Mouse (Mus musculus) MEL (cell line): ENCODE results near the gene Ppm1m. TPM values are rescaled to one million over a fixed set of nuclear protein-coding genes. Genes with fewer than 3 reads are reported as not detected.

Experiments used
- DNase-seq: peaks from one replicate; pipeline ENCODE4 v3.0.0; 2011; ENCODE audit warnings: low read depth, low spot score
- H3K27ac ChIP-seq: 2 replicates; pipeline ENCODE4 v1.5.1; 2012; ENCODE audit warnings: low read depth, mild to moderate bottlenecking, control low read depth, low read length, moderate library complexity; ENCODE audit not compliant: control insufficient read depth
- H3K27me3 ChIP-seq, 2 experiments: fragments of 150-350 bp in 1 of 2; sonication (generic) in 1 of 2; 2 replicates each; pipeline ENCODE4 v1.6.1; 2012; ENCODE audit warnings: low read length in 2 of 2, mild to moderate bottlenecking in 2 of 2, improper control_type of control experiment in 1 of 2, moderate library complexity in 1 of 2; ENCODE audit not compliant: insufficient read depth in 2 of 2, control insufficient read depth in 1 of 2
- H3K36me3 ChIP-seq, 2 experiments: 2 replicates each; pipeline ENCODE4 v1.6.1; 2012 to 2014; ENCODE audit warnings: low read length in 2 of 2, improper control_type of control experiment in 1 of 2, inconsistent platforms in 1 of 2, mild to moderate bottlenecking in 1 of 2; ENCODE audit not compliant: insufficient read depth in 2 of 2, control insufficient read depth in 1 of 2
- H3K4me1 ChIP-seq, 2 experiments: fragments of 150-350 bp in 1 of 2; sonication (generic) in 1 of 2; 2 replicates each; pipeline ENCODE4 v1.6.1; 2012; ENCODE audit warnings: low read length in 2 of 2, improper control_type of control experiment in 1 of 2, mild to moderate bottlenecking in 1 of 2; ENCODE audit not compliant: insufficient read depth in 2 of 2, control insufficient read depth in 1 of 2
- H3K4me3 ChIP-seq, 2 experiments: fragments of 150-350 bp in 1 of 2; sonication (generic) in 1 of 2; 2 replicates each; pipeline ENCODE4 v1.5.1; 2012; ENCODE audit warnings: low read depth in 2 of 2, low read length in 2 of 2, mild to moderate bottlenecking in 2 of 2, moderate library complexity in 2 of 2, control low read depth in 1 of 2, improper control_type of control experiment in 1 of 2; ENCODE audit not compliant: control insufficient read depth in 1 of 2, insufficient read depth in 1 of 2
- H3K79me2 ChIP-seq: 2 replicates; pipeline ENCODE4 v1.6.1; 2012; ENCODE audit warnings: mild to moderate bottlenecking, low read length, moderate library complexity; ENCODE audit not compliant: control insufficient read depth, poor library complexity, insufficient read depth
- H3K9ac ChIP-seq: 2 replicates; pipeline ENCODE4 v1.6.1; 2012; ENCODE audit warnings: low read depth, mild to moderate bottlenecking, control low read depth, low read length, moderate library complexity; ENCODE audit not compliant: control insufficient read depth, poor library complexity, severe bottlenecking
- H3K9me3 ChIP-seq: fragments of 150-350 bp; sonication (generic); replicated peaks from 2 replicates; pipeline ENCODE4 v1.6.1; 2012; ENCODE audit warnings: mild to moderate bottlenecking, low read length, improper control_type of control experiment, moderate library complexity; ENCODE audit not compliant: insufficient read depth
- BHLHE40 ChIP-seq: IDR thresholded peaks from 2 replicates; pipeline ENCODE4 v1.6.1; 2012; ENCODE audit warnings: low read depth, mild to moderate bottlenecking, inconsistent platforms, low read length, improper control_type of control experiment, borderline replicate concordance
- CHD1 ChIP-seq: IDR thresholded peaks from 2 replicates; pipeline ENCODE4 v1.6.1; 2012; ENCODE audit warnings: low read depth, mild to moderate bottlenecking, inconsistent platforms, low read length, improper control_type of control experiment
- CHD2 ChIP-seq: IDR thresholded peaks from 2 replicates; pipeline ENCODE4 v1.6.1; 2011; ENCODE audit warnings: low read length, improper control_type of control experiment
- CTCF ChIP-seq, 3 experiments: IDR thresholded peaks in 2 of 3; conservative IDR thresholded peaks in 1 of 3; 2 replicates each; pipeline ENCODE4 v1.5.1; 2011 to 2012; ENCODE audit warnings: low read length in 3 of 3, low read depth in 2 of 3, mild to moderate bottlenecking in 2 of 3, improper control_type of control experiment in 1 of 3, inconsistent platforms in 1 of 3, mixed read lengths in 1 of 3, moderate library complexity in 1 of 3; ENCODE audit not compliant: control insufficient read depth in 1 of 3, insufficient read depth in 1 of 3, poor library complexity in 1 of 3, severe bottlenecking in 1 of 3
- E2F4 ChIP-seq: IDR thresholded peaks from 2 replicates; pipeline ENCODE4 v1.6.1; 2011; ENCODE audit warnings: low read depth, low read length, improper control_type of control experiment, borderline replicate concordance
- ELF1 ChIP-seq: IDR thresholded peaks from 2 replicates; pipeline ENCODE4 v1.6.1; 2014; ENCODE audit warnings: low read depth, mild to moderate bottlenecking, inconsistent platforms, low read length, improper control_type of control experiment, moderate library complexity
- EP300 ChIP-seq, 2 experiments: IDR thresholded peaks; 2 replicates each; pipeline ENCODE4 v1.6.1; 2011; ENCODE audit warnings: improper control_type of control experiment in 2 of 2, low read length in 2 of 2, low read depth in 1 of 2, mild to moderate bottlenecking in 1 of 2
- ETS1 ChIP-seq: IDR thresholded peaks from 2 replicates; pipeline ENCODE4 v1.6.1; 2012; ENCODE audit warnings: low read depth, mild to moderate bottlenecking, inconsistent platforms, low read length, improper control_type of control experiment, moderate library complexity
- GABPA ChIP-seq: IDR thresholded peaks from 2 replicates; pipeline ENCODE4 v1.6.1; 2012; ENCODE audit warnings: low read depth, mild to moderate bottlenecking, inconsistent platforms, low read length, improper control_type of control experiment, moderate library complexity
- GATA1 ChIP-seq: IDR thresholded peaks from 2 replicates; pipeline ENCODE4 v1.6.1; 2011; ENCODE audit warnings: low read depth, low read length, improper control_type of control experiment
- JUND ChIP-seq: IDR thresholded peaks from 2 replicates; pipeline ENCODE4 v1.6.1; 2011; ENCODE audit warnings: low read depth, mild to moderate bottlenecking, improper control_type of control experiment, low read length
- KAT2A ChIP-seq: conservative IDR thresholded peaks from 2 replicates; pipeline ENCODE4 v1.6.1; 2012; ENCODE audit warnings: low read depth, low read length, improper control_type of control experiment, inconsistent platforms
- MAFK ChIP-seq: IDR thresholded peaks from 2 replicates; pipeline ENCODE4 v1.6.1; 2011; ENCODE audit warnings: low read depth, mild to moderate bottlenecking, low read length, improper control_type of control experiment, borderline replicate concordance
- MAZ ChIP-seq: IDR thresholded peaks from 2 replicates; pipeline ENCODE4 v1.6.1; 2012; ENCODE audit warnings: low read depth, mild to moderate bottlenecking, inconsistent platforms, low read length, improper control_type of control experiment
- MXI1 ChIP-seq: IDR thresholded peaks from 2 replicates; pipeline ENCODE4 v1.6.1; 2011; ENCODE audit warnings: mild to moderate bottlenecking, low read depth, low read length, improper control_type of control experiment
- MYB ChIP-seq: IDR thresholded peaks from 2 replicates; pipeline ENCODE4 v1.6.1; 2011; ENCODE audit warnings: mild to moderate bottlenecking, low read depth, low read length, improper control_type of control experiment
- MYC ChIP-seq: IDR thresholded peaks from 2 replicates; pipeline ENCODE4 v1.6.1; 2011; ENCODE audit warnings: low read depth, mild to moderate bottlenecking, low read length, improper control_type of control experiment, moderate library complexity
- NELFE ChIP-seq: IDR thresholded peaks from 2 replicates; pipeline ENCODE4 v1.6.1; 2011; ENCODE audit warnings: low read depth, low read length, improper control_type of control experiment
- NRF1 ChIP-seq: IDR thresholded peaks from 2 replicates; pipeline ENCODE4 v1.6.1; 2014; ENCODE audit warnings: low read depth, mild to moderate bottlenecking, inconsistent platforms, low read length, improper control_type of control experiment, moderate library complexity; ENCODE audit not compliant: poor library complexity, insufficient read depth, severe bottlenecking
- POLR2A ChIP-seq, 2 experiments: IDR thresholded peaks; 2 replicates each; pipeline ENCODE4 v1.6.1; 2011 to 2012; ENCODE audit warnings: low read length in 2 of 2, mild to moderate bottlenecking in 2 of 2, control low read depth in 1 of 2, improper control_type of control experiment in 1 of 2, low read depth in 1 of 2, moderate library complexity in 1 of 2; ENCODE audit not compliant: control insufficient read depth in 1 of 2, insufficient read depth in 1 of 2, poor library complexity in 1 of 2
- POLR2AphosphoS5 ChIP-seq: IDR thresholded peaks from 2 replicates; pipeline ENCODE4 v1.6.1; 2012; ENCODE audit warnings: low read depth, borderline replicate concordance, mild to moderate bottlenecking, inconsistent platforms, low read length, moderate library complexity, mixed read lengths
- RAD21 ChIP-seq: IDR thresholded peaks from 2 replicates; pipeline ENCODE4 v1.6.1; 2011; ENCODE audit warnings: mild to moderate bottlenecking, low read depth, low read length, improper control_type of control experiment
- SIN3A ChIP-seq: IDR thresholded peaks from 2 replicates; pipeline ENCODE4 v1.6.1; 2012; ENCODE audit warnings: low read length, improper control_type of control experiment, inconsistent platforms
- SMC3 ChIP-seq: IDR thresholded peaks from 2 replicates; pipeline ENCODE4 v1.6.1; 2011; ENCODE audit warnings: low read depth, low read length, improper control_type of control experiment
- TAL1 ChIP-seq: IDR thresholded peaks from 2 replicates; pipeline ENCODE4 v1.6.1; 2012; ENCODE audit warnings: mild to moderate bottlenecking, inconsistent platforms, low read length, moderate library complexity, mixed read lengths
- TBP ChIP-seq: IDR thresholded peaks from 2 replicates; pipeline ENCODE4 v1.8.0; 2011; ENCODE audit warnings: low read depth, low read length, improper control_type of control experiment
- USF1 ChIP-seq: IDR thresholded peaks from 2 replicates; pipeline ENCODE4 v1.6.1; 2014; ENCODE audit warnings: low read depth, mild to moderate bottlenecking, inconsistent platforms, low read length, improper control_type of control experiment, moderate library complexity
- USF2 ChIP-seq, 2 experiments: IDR thresholded peaks; 2 replicates each; pipeline ENCODE4 v1.6.1; 2011 to 2012; ENCODE audit warnings: improper control_type of control experiment in 2 of 2, low read length in 2 of 2, borderline replicate concordance in 1 of 2, inconsistent platforms in 1 of 2, low read depth in 1 of 2, mild to moderate bottlenecking in 1 of 2; ENCODE audit not compliant: insufficient read depth in 1 of 2
- ZC3H11A ChIP-seq: IDR thresholded peaks from 2 replicates; pipeline ENCODE4 v1.6.1; 2012; ENCODE audit warnings: low read depth, mild to moderate bottlenecking, inconsistent platforms, low read length, improper control_type of control experiment
- ZMIZ1 ChIP-seq: IDR thresholded peaks from 2 replicates; pipeline ENCODE4 v1.6.1; 2012; ENCODE audit warnings: low read depth, mild to moderate bottlenecking, inconsistent platforms, low read length, improper control_type of control experiment, moderate library complexity
- ZNF384 ChIP-seq: IDR thresholded peaks from 2 replicates; pipeline ENCODE4 v1.6.1; 2012; ENCODE audit warnings: low read depth, mild to moderate bottlenecking, inconsistent platforms, low read length, improper control_type of control experiment
- polyA plus RNA-seq, 2 experiments: library from polyadenylated mRNA; stranded (reverse) in 1 of 2; unstranded in 1 of 2; fragments of >175 nt in 1 of 2; fragments of >200 nt in 1 of 2; gene quantifications; 2 replicates each; pipeline versions ENCODE4 v1.2.1 to v1.2.4; 2012; ENCODE audit warnings: low replicate concordance in 2 of 2, low read depth in 1 of 2; ENCODE audit not compliant: insufficient read length in 2 of 2, insufficient read depth in 1 of 2, missing spikeins in 1 of 2
- total RNA-seq: library from RNA; depleted of rRNA; stranded (reverse); fragments of 300-350 nt; gene quantifications from 2 replicates; pipeline ENCODE4 v1.2.3, GENCODE M21; 2012

Ppm1m gene
- total and polyA plus RNA-seq, 3 experiments: 34.2 to 47.2 TPM; not detected in 1

- Histone ChIP-seq H3K9ac (peak overlapping the region; percentile 60), H3K36me3 (peaks cover 0 to 19% of the 10 kb centered on the region in 2 experiments; a peak in 2 of 4 replicates), H3K9me3 (no peaks in the 10 kb centered on the region), H3K27me3 (no peaks in the 10 kb centered on the region), H3K27ac (peak overlapping the region; percentile 58), H3K79me2 (peaks cover 18% of the 10 kb centered on the region), H3K4me1 (peaks cover 9 to 35% of the 10 kb centered on the region in 2 experiments), H3K4me3 (peak overlapping the region; percentile 58 to 67)
- TF ChIP-seq TBP (no peak), MAFK (peak; percentile 96)
- no peak for DNase-seq
These were observed 2.3 kb upstream of the Ppm1m start for GRCm38 (mm10) chr9:106201895-106202294.

GRCm38 (mm10) chr9:106198962-106199458, 536 bp downstream of the Ppm1m start:
- no peaks in the 10 kb centered on the region for H3K9me3 ChIP-seq
- H3K27ac ChIP-seq: peak overlapping the region; percentile 50
- H3K4me3 ChIP-seq: peak overlapping the region; percentile 55 to 59
- peaks cover 6 to 27% of the 10 kb centered on the region in 2 experiments for H3K4me1 ChIP-seq
- peak overlapping the region; percentile 92 for H3K9ac ChIP-seq
- H3K36me3 ChIP-seq: peaks cover 0 to 16% of the 10 kb centered on the region in 2 experiments; a peak in 2 of 4 replicates
- DNase-seq: peak; percentile 83
- H3K27me3 ChIP-seq: no peaks in the 10 kb centered on the region
- peaks cover 13% of the 10 kb centered on the region for H3K79me2 ChIP-seq
- TF ChIP-seq GABPA (no peak), ZNF384 (no peak), E2F4 (no peak), EP300 (IDR thresholded peaks at IDR 0.05; ENCODE audit: low read depth in 1 of 2, low read length in 2 of 2) (no peak), USF1 (no peak), MXI1 (no peak; the same call in 1 of the 2 replicates), ZC3H11A (no peak), ZMIZ1 (peak; percentile 74; the same call in 1 of the 2 replicates), JUND (no peak), ETS1 (0 out of 2 replicates have a peak, but pooled peaks have one; percentile 15), POLR2A (IDR thresholded peaks at IDR 0.05; ENCODE audit: control insufficient read depth in 1 of 2, insufficient read depth in 1 of 2, low read depth in 1 of 2, low read length in 2 of 2, poor library complexity in 1 of 2) (peak; percentile 60 to 71), RAD21 (no peak), GATA1 (no peak), SIN3A (no peak), KAT2A (no peak), TBP (no peak), POLR2AphosphoS5 (no peak), CTCF (IDR thresholded peaks at IDR 0.05 in 2 of 3, conservative IDR thresholded peaks at IDR 0.05 in 1 of 3; ENCODE audit: control insufficient read depth in 1 of 3, insufficient read depth in 1 of 3, low read depth in 2 of 3, low read length in 3 of 3, poor library complexity in 1 of 3, severe bottlenecking in 1 of 3) (no peak), MYB (no peak), MAFK (no peak), BHLHE40 (no peak), ELF1 (0 out of 2 replicates have a peak, but pooled peaks have one; percentile 11), NELFE (peak; percentile 59), CHD1 (no peak), USF2 (IDR thresholded peaks at IDR 0.05; ENCODE audit: borderline replicate concordance in 1 of 2, insufficient read depth in 1 of 2, low read depth in 1 of 2, low read length in 2 of 2) (no peak), MAZ (no peak; the same call in 1 of the 2 replicates), CHD2 (no peak), NRF1 (0 out of 2 replicates have a peak, but pooled peaks have one; percentile 13), MYC (no peak), SMC3 (no peak), TAL1 (no peak)
